Mouse (Mus musculus) adrenal gland, adult 2 months (tissue): Measurements from ENCODE around the gene Gm21985. TPM values are rescaled to one million over a fixed set of nuclear protein-coding genes. Genes with fewer than 3 reads are reported as not detected.

Source experiments
- polyA plus RNA-seq: library from polyadenylated mRNA; depleted of rRNA; stranded (reverse); fragments of >200 nt; gene quantifications from 2 replicates; pipeline ENCODE4 v1.2.3, GENCODE M21; 2012; rRNA removed
- total RNA-seq, 2 experiments: library from RNA; stranded (reverse); gene quantifications; 2 replicates each; pipeline ENCODE4 v1.2.3; 2021

The Gm21985 gene
- total and polyA plus RNA-seq, 3 experiments: 0.14 TPM; not detected in 2

Other genes starting within 250 kb of the Gm21985 start
- gene Olfr1311, start 241.9 kb upstream of the Gm21985 start, total RNA-seq: not detected
- not detected in 2 replicates for gene Olfr1311, start 241.9 kb upstream of the Gm21985 start, polyA plus RNA-seq
- not detected for gene Olfr1312, start 216.1 kb upstream of the Gm21985 start, total RNA-seq
- not detected in 2 replicates for gene Olfr1312, start 216.1 kb upstream of the Gm21985 start, polyA plus RNA-seq
- not detected for gene Olfr1313, start 188.5 kb upstream of the Gm21985 start, total RNA-seq
- gene Olfr1313, start 188.5 kb upstream of the Gm21985 start, polyA plus RNA-seq: not detected in 2 replicates
- gene Olfr1314, start 169.5 kb upstream of the Gm21985 start, total RNA-seq: not detected
- not detected in 2 replicates for gene Olfr1314, start 169.5 kb upstream of the Gm21985 start, polyA plus RNA-seq
- gene Olfr1315-ps1, start 150.9 kb upstream of the Gm21985 start, total RNA-seq: not detected
- gene Olfr1315-ps1, start 150.9 kb upstream of the Gm21985 start, polyA plus RNA-seq: not detected in 2 replicates
- not detected for gene Olfr1316, start 131.3 kb upstream of the Gm21985 start, total RNA-seq
- not detected in 2 replicates for gene Olfr1316, start 131.3 kb upstream of the Gm21985 start, polyA plus RNA-seq
- not detected for gene Olfr1317, start 126.0 kb upstream of the Gm21985 start, total RNA-seq
- gene Olfr1317, start 126.0 kb upstream of the Gm21985 start, polyA plus RNA-seq: not detected in 2 replicates
- gene Olfr1318, start 112.1 kb upstream of the Gm21985 start, total RNA-seq: not detected
- gene Olfr1318, start 112.1 kb upstream of the Gm21985 start, polyA plus RNA-seq: not detected in 2 replicates
- gene Lpcat4, start 26.8 kb upstream of the Gm21985 start, total RNA-seq: 1 to 10 TPM; 5.1 to 9.2 TPM
- 18.9 TPM in 2 replicates for gene Lpcat4, start 26.8 kb upstream of the Gm21985 start, polyA plus RNA-seq
- gene Nutm1, start 7.0 kb upstream of the Gm21985 start, total RNA-seq: not detected
- not detected in 2 replicates for gene Nutm1, start 7.0 kb upstream of the Gm21985 start, polyA plus RNA-seq
- gene Nop10, start 4.4 kb upstream of the Gm21985 start, total RNA-seq: 100 to 1,000 TPM; 122 to 167 TPM
- gene Nop10, start 4.4 kb upstream of the Gm21985 start, polyA plus RNA-seq: 46.6 and 57.7 TPM in 2 replicates
- gene Slc12a6, start 489 bp upstream of the Gm21985 start, total RNA-seq: 10 to 100 TPM; 33.4 to 35.1 TPM
- 11.7 and 14.5 TPM in 2 replicates for gene Slc12a6, start 489 bp upstream of the Gm21985 start, polyA plus RNA-seq
- 10 to 100 TPM; 86.4 to 98.8 TPM for gene Emc4, start 101.7 kb downstream of the Gm21985 start, total RNA-seq
- 71.4 and 74.1 TPM in 2 replicates for gene Emc4, start 101.7 kb downstream of the Gm21985 start, polyA plus RNA-seq
- 10 to 100 TPM; 10.4 to 10.5 TPM for gene Katnbl1, start 112.9 kb downstream of the Gm21985 start, total RNA-seq
- 0.30 and 0.35 TPM in 2 replicates for gene Katnbl1, start 112.9 kb downstream of the Gm21985 start, polyA plus RNA-seq
- gene Emc7, start 188.7 kb downstream of the Gm21985 start, total RNA-seq: 10 to 100 TPM; 29.8 to 36.6 TPM
- gene Emc7, start 188.7 kb downstream of the Gm21985 start, polyA plus RNA-seq: 2.9 and 3.4 TPM in 2 replicates
- not detected for gene Chrm5, start 214.5 kb downstream of the Gm21985 start, total RNA-seq
- not detected in 2 replicates for gene Chrm5, start 214.5 kb downstream of the Gm21985 start, polyA plus RNA-seq
- gene Aven, start 226.7 kb downstream of the Gm21985 start, total RNA-seq: 10 to 100 TPM; 17.0 to 21.2 TPM
- 0.98 and 1.0 TPM in 2 replicates for gene Aven, start 226.7 kb downstream of the Gm21985 start, polyA plus RNA-seq